In genomic region chr10:130280066-130280465, GRCm38 (mm10) we compare ENCODE assay signal across 9 mouse cellular contexts. TPM values are rescaled to one million over a fixed set of nuclear protein-coding genes. Genes with fewer than 3 reads are reported as not detected.
DNase-seq lines count a peak whose midpoint lies in the region; ATAC-seq lines count a peak whose summit lies in the region.
"Had no signal": no experiment of that assay in that cellular context is flagged by ENCODE, and none has a peak within 500 bp of the region (broad histone marks: within the 10 kb centered on the region; RNA-seq: fewer than 3 reads in every experiment).

Gene Neurod4 (minus strand): TSS chr10:130280240.

- no peaks in the 10 kb centered on the region for H3K4me1 ChIP-seq in heart, embryonic 12.5 days (replicated peaks)
- H3K4me1 ChIP-seq in liver, embryonic 11.5 days (replicated peaks; ENCODE audit: control insufficient read depth, insufficient read depth, low read length) = no peaks in the 10 kb centered on the region

- no peak within 1 kb of the TSS for H3K9ac ChIP-seq in heart, embryonic 12.5 days
- no peak within 1 kb of the TSS for H3K9ac ChIP-seq in liver, embryonic 11.5 days (ENCODE audit: low read depth, low read length)

- no peak for DNase-seq in heart, postnatal 36 days
- DNase-seq in adrenal gland, postnatal 14 days = peak; percentile 79
- DNase-seq in heart, postnatal 10 days = peak; percentile 18 to 52
- peak; percentile 44 for DNase-seq in liver, embryonic 11.5 days (ENCODE audit: low spot score)
- no peak for DNase-seq in left cerebral cortex, postnatal 14 days (ENCODE audit: low spot score in 2 of 2)

- no peak within 1 kb of the TSS for H3K27ac ChIP-seq in heart, embryonic 12.5 days (ENCODE audit: poor library complexity, severe bottlenecking)
- no peak within 1 kb of the TSS for H3K27ac ChIP-seq in liver, embryonic 11.5 days (ENCODE audit: low read depth, low read length)
- H3K27ac ChIP-seq: macrophage had no signal

- under 1% methylated on average over 7 of the region's 7 CpGs for WGBS in heart, embryonic 12.5 days
- WGBS in liver, embryonic 11.5 days = 3% methylated on average over 7 of the region's 7 CpGs

- H3K27me3 ChIP-seq in heart, embryonic 12.5 days (replicated peaks) = no peaks in the 10 kb centered on the region
- H3K27me3 ChIP-seq in liver, embryonic 11.5 days (replicated peaks; ENCODE audit: control insufficient read depth, insufficient read depth, low read length) = no peaks in the 10 kb centered on the region

- no peaks in the 10 kb centered on the region for H3K9me3 ChIP-seq in heart, embryonic 12.5 days (replicated peaks)
- no peaks in the 10 kb centered on the region for H3K9me3 ChIP-seq in liver, embryonic 11.5 days (ENCODE audit: control insufficient read depth, low read length)

- no peaks in the 10 kb centered on the region for H3K36me3 ChIP-seq in heart, embryonic 12.5 days
- no peaks in the 10 kb centered on the region for H3K36me3 ChIP-seq in liver, embryonic 11.5 days (ENCODE audit: control insufficient read depth, insufficient read depth, low read length)

- peak; percentile 83 for ATAC-seq in heart, embryonic 12.5 days (ENCODE audit: insufficient number of reproducible peaks, low FRiP score)
- ATAC-seq in liver, embryonic 11.5 days (replicated peaks; ENCODE audit: low FRiP score) = peak; percentile 75
- peak; percentile 52; the same call in 1 of the 2 replicates for ATAC-seq in neutrophil, adult 5-6 weeks (ENCODE audit: extremely low read depth, insufficient number of reproducible peaks, low FRiP score, poor library complexity, severe bottlenecking)
- no peak for ATAC-seq in cerebellum, adult (ENCODE audit: insufficient number of reproducible peaks, low FRiP score, low TSS enrichment)

- H3K4me2 ChIP-seq in heart, embryonic 12.5 days = no peak within 1 kb of the TSS
- no peak within 1 kb of the TSS for H3K4me2 ChIP-seq in liver, embryonic 11.5 days

- H3K4me3 ChIP-seq in heart, embryonic 12.5 days = no peak within 1 kb of the TSS
- H3K4me3 ChIP-seq in liver, embryonic 11.5 days (ENCODE audit: low read depth, low read length) = no peak within 1 kb of the TSS

- intact Hi-C loops in heart, postnatal 36 days (cut with DNase I) = no loop called here
- intact Hi-C loops in heart, postnatal 10 days (cut with DNase I) = no loop called here
- intact Hi-C loops in left cerebral cortex, postnatal 14 days (cut with DNase I) = no loop called here

RNA-seq across cellular contexts. Expression of gene Neurod4, which starts in this region (rescaled TPM):
- polyA plus RNA-seq in heart, embryonic 12.5 days (2016; fragmentation: Nextera tagmentation; extraction: Ambion mirVana) = 0.05 and 0.08 TPM in 2 replicates
- total RNA-seq in heart, postnatal 36 days (2021) = not detected
- 0.38 and 0.59 TPM in 2 replicates for total RNA-seq in adrenal gland, postnatal 14 days (2021)
- not detected for total RNA-seq in heart, postnatal 10 days (2021)
- polyA plus RNA-seq in liver, embryonic 11.5 days (2014; fragmentation: Nextera tagmentation; extraction: Ambion mirVana) = not detected in 2 replicates
- 0.61 and 1.0 TPM in 2 replicates for total RNA-seq in neutrophil, adult 5-6 weeks (2017)
- under 1 TPM; 0.33 to 0.34 TPM for total RNA-seq in left cerebral cortex, postnatal 14 days (2021)
- polyA plus RNA-seq: macrophage had no signal

Comparison
In these comparisons a context has a peak if more than half of its experiments do, and no peak if none do; other contexts are left out.
1. Peak in ATAC-seq in heart, embryonic 12.5 days; RNA of the gene not detected or under 1 TPM.
2. Peak in DNase-seq in adrenal gland, postnatal 14 days; RNA of the gene not detected or under 1 TPM.
3. Peak in DNase-seq in heart, postnatal 10 days; RNA of the gene not detected or under 1 TPM.
4. Peak in DNase-seq and ATAC-seq in liver, embryonic 11.5 days; RNA of the gene not detected or under 1 TPM.